Mouse (Mus musculus) ES-Bruce4 (cell line): ENCODE measurements around the gene Rhbdd2. TPM values are rescaled to one million over a fixed set of nuclear protein-coding genes. Genes with fewer than 3 reads are reported as not detected.
"Not testable (repeated sequence)": the region's sequence is repeated elsewhere in the genome, so short reads cannot be mapped to it uniquely, and the experiment has no call there.

Experiments used
- H3K27ac ChIP-seq: 2 replicates; pipeline ENCODE4 v1.5.1; 2012; ENCODE audit warnings: low read length, inconsistent platforms; ENCODE audit not compliant: insufficient read depth
- H3K27me3 ChIP-seq: 2 replicates; pipeline ENCODE4 v1.6.1; 2012; ENCODE audit warnings: mild to moderate bottlenecking, low read length, inconsistent platforms; ENCODE audit not compliant: control insufficient read depth, poor library complexity, insufficient read depth, severe bottlenecking
- H3K36me3 ChIP-seq: 2 replicates; pipeline ENCODE4 v1.6.1; 2012; ENCODE audit warnings: inconsistent platforms, mild to moderate bottlenecking, low read length, moderate library complexity; ENCODE audit not compliant: control insufficient read depth, poor library complexity, insufficient read depth, severe bottlenecking
- H3K4me1 ChIP-seq: one replicate; pipeline ENCODE4 v1.8.1; 2011; ENCODE audit warnings: low read length; ENCODE audit not compliant: control insufficient read depth, insufficient read depth
- H3K4me3 ChIP-seq: 2 replicates; pipeline ENCODE4 v1.5.1; 2011; ENCODE audit warnings: low read depth, mild to moderate bottlenecking, low read length
- H3K9ac ChIP-seq: 2 replicates; pipeline ENCODE4 v1.6.1; 2012; ENCODE audit warnings: low read depth, mild to moderate bottlenecking, inconsistent platforms; ENCODE audit not compliant: poor library complexity, severe bottlenecking
- H3K9me3 ChIP-seq: replicated peaks from 2 replicates; pipeline ENCODE4 v1.6.1; 2012; ENCODE audit warnings: mild to moderate bottlenecking, low read length, inconsistent platforms; ENCODE audit not compliant: control insufficient read depth, poor library complexity, insufficient read depth, severe bottlenecking
- CTCF ChIP-seq: IDR thresholded peaks from one replicate; pipeline ENCODE4 v1.8.1; 2011; ENCODE audit warnings: low read depth, low read length
- EP300 ChIP-seq: IDR thresholded peaks from 2 replicates; pipeline ENCODE4 v1.6.1; 2011; ENCODE audit warnings: low read depth, low read length; ENCODE audit not compliant: insufficient read depth
- POLR2A ChIP-seq: IDR thresholded peaks from one replicate; pipeline ENCODE4 v1.8.1; 2011; ENCODE audit warnings: low read length; ENCODE audit not compliant: insufficient read depth
- polyA plus RNA-seq: library from polyadenylated mRNA; stranded (reverse); fragments of >200 nt; gene quantifications from 2 replicates; pipeline ENCODE4 v1.2.4, GENCODE M21; 2011; ENCODE audit warnings: low read depth; ENCODE audit not compliant: missing spikeins, insufficient read depth, insufficient read length

Rhbdd2 gene
- polyA plus RNA-seq: 30.6 and 35.7 TPM in 2 replicates

GRCm38 (mm10) chr5:135632117-135632796 is at the start of gene Rhbdd2:
Rhbdd2 (plus strand) TSS chr5:135632618.
- Histone ChIP-seq H3K4me3 (peak within 1 kb of the TSS; percentile 99), H3K9ac (peak within 1 kb of the TSS; percentile 88), H3K9me3 (no peaks in the 10 kb centered on the region), H3K27ac (no peak within 1 kb of the TSS), H3K4me1 (no peaks in the 10 kb centered on the region), H3K27me3 (no peaks in the 10 kb centered on the region), H3K36me3 (no peaks in the 10 kb centered on the region)
- no peak for TF ChIP-seq CTCF
- TF ChIP-seq POLR2A: peak; percentile 87

GRCm38 (mm10) chr5:135585691-135586090 is 46.7 kb upstream of the Rhbdd2 start:
- Histone ChIP-seq H3K4me3 (no peak overlapping the region), H3K36me3 (no peaks in the 10 kb centered on the region), H3K9me3 (no peaks in the 10 kb centered on the region), H3K27me3 (no peaks in the 10 kb centered on the region), H3K27ac (no peak overlapping the region), H3K4me1 (no peaks in the 10 kb centered on the region), H3K9ac (no peak overlapping the region)
- TF ChIP-seq CTCF (no peak), POLR2A (no peak), EP300 (no peak)

GRCm38 (mm10) chr5:135587764-135588163 is 44.7 kb upstream of the Rhbdd2 start:
- H3K27me3 ChIP-seq: no peaks in the 10 kb centered on the region
- no peaks in the 10 kb centered on the region for H3K36me3 ChIP-seq
- TF ChIP-seq CTCF (no peak), EP300 (no peak), POLR2A (no peak)

GRCm38 (mm10) chr5:135589996-135590784 is 42.2 kb upstream of the Rhbdd2 start:
- Histone ChIP-seq H3K36me3 (no peaks in the 10 kb centered on the region), H3K4me3 (no peak overlapping the region)

More at GRCm38 (mm10) chr5:135587764-135588163, 44.7 kb upstream of the Rhbdd2 start:
- Histone ChIP-seq H3K27ac (no peak overlapping the region), H3K4me3 (no peak overlapping the region), H3K4me1 (no peaks in the 10 kb centered on the region), H3K9ac (no peak overlapping the region), H3K9me3 (0 out of 2 replicates have a peak, but pooled peaks cover 10% of the 10 kb centered on the region)

GRCm38 (mm10) chr5:135604643-135605042 is 27.8 kb upstream of the Rhbdd2 start:
- not testable (repeated sequence) for H3K4me3 ChIP-seq, H3K9me3 ChIP-seq, H3K36me3 ChIP-seq, H3K27me3 ChIP-seq, H3K27ac ChIP-seq, H3K9ac ChIP-seq, H3K4me1 ChIP-seq

More at GRCm38 (mm10) chr5:135589996-135590784, 42.2 kb upstream of the Rhbdd2 start:
- TF ChIP-seq CTCF (no peak), POLR2A (no peak), EP300 (no peak)
- no peaks in the 10 kb centered on the region for H3K4me1 ChIP-seq
- H3K27me3 ChIP-seq: no peaks in the 10 kb centered on the region
- H3K9ac ChIP-seq: no peak overlapping the region
- H3K27ac ChIP-seq: no peak overlapping the region
- H3K9me3 ChIP-seq: 0 out of 2 replicates have a peak, but pooled peaks cover 10% of the 10 kb centered on the region

GRCm38 (mm10) chr5:135606717-135607116 is 25.7 kb upstream of the Rhbdd2 start:
- H3K4me3 ChIP-seq, H3K9ac ChIP-seq, H3K4me1 ChIP-seq, H3K9me3 ChIP-seq, H3K27me3 ChIP-seq, H3K36me3 ChIP-seq, H3K27ac ChIP-seq: not testable (repeated sequence)
